8 mouse cellular contexts compared by ENCODE assay signal in genomic region chr5:139149681-139150602, GRCm38 (mm10). TPM values are rescaled to one million over a fixed set of nuclear protein-coding genes. Genes with fewer than 3 reads are reported as not detected.
DNase-seq lines count a peak whose midpoint lies in the region; ATAC-seq lines count a peak whose summit lies in the region.

Gene Prkar1b, minus strand, starts transcription at chr5:139150001.
Gene Dnaaf5, plus strand, starts transcription at chr5:139150223.

- H3K9ac ChIP-seq in hindbrain, embryonic 16.5 days (ENCODE audit: low read depth, low read length) = peak within 1 kb of the TSS; percentile 80

- no peaks in the 10 kb centered on the region for H3K27me3 ChIP-seq in hindbrain, embryonic 16.5 days (replicated peaks; ENCODE audit: control insufficient read depth, insufficient read depth, low read length)

- peak within 1 kb of the TSS; percentile 76 for H3K27ac ChIP-seq in hindbrain, embryonic 16.5 days (ENCODE audit: low read depth, low read length)
- H3K27ac ChIP-seq in macrophage = peak within 1 kb of the TSS; percentile 59

- peak; percentile 96 for ATAC-seq in hindbrain, embryonic 16.5 days

- H3K4me2 ChIP-seq in hindbrain, embryonic 16.5 days (ENCODE audit: low read length) = peak within 1 kb of the TSS; percentile 95

- DNase-seq in WW6 (ENCODE audit: low read depth, low spot score) = peak; percentile 99
- DNase-seq in cerebellum, postnatal 4 days (ENCODE audit: low spot score in 2 of 2) = peak; percentile 86 to 95
- DNase-seq in gastrocnemius, adult 18-20 months (ENCODE audit: low spot score) = peak; percentile 97
- DNase-seq in left cerebral cortex, adult 18-20 months (ENCODE audit: low spot score in 2 of 2) = peak; percentile 96 to 97
- peak; percentile 98 for DNase-seq in right cerebral cortex, adult 18-20 months
- DNase-seq in urinary bladder, postnatal 10 days (ENCODE audit: low spot score) = peak; percentile 89

- peaks cover 15% of the 10 kb centered on the region; the same call in 1 of the 2 replicates for H3K36me3 ChIP-seq in hindbrain, embryonic 16.5 days (ENCODE audit: control insufficient read depth, insufficient read depth, low read length)
- peaks cover 19% of the 10 kb centered on the region; the same call in 1 of the 2 replicates for H3K36me3 ChIP-seq in macrophage (ENCODE audit: inconsistent target)

- no peaks in the 10 kb centered on the region for H3K79me2 ChIP-seq in macrophage (ENCODE audit: inconsistent target)

- H3K9me3 ChIP-seq in hindbrain, embryonic 16.5 days (ENCODE audit: control insufficient read depth, low read length) = no peaks in the 10 kb centered on the region

- under 1% methylated on average over 72 of the region's 87 CpGs for WGBS in hindbrain, embryonic 16.5 days
- under 1% methylated on average over 86 of the region's 87 CpGs for WGBS in macrophage (ENCODE audit: missing documents)

- peak within 1 kb of the TSS; percentile 87 for H3K4me3 ChIP-seq in hindbrain, embryonic 16.5 days (ENCODE audit: low read length)
- peak within 1 kb of the TSS; percentile 45 for H3K4me3 ChIP-seq in macrophage (ENCODE audit: inconsistent target)

- H3K4me1 ChIP-seq in hindbrain, embryonic 16.5 days (ENCODE audit: control insufficient read depth, insufficient read depth, low read depth, low read length) = peaks cover 17% of the 10 kb centered on the region

RNA-seq across cellular contexts. Expression of gene Prkar1b, which starts in this region (rescaled TPM):
- 1 to 10 TPM in 1 of 2 experiments, under 1 TPM in 1; 0.78 to 1.3 TPM for total RNA-seq in gastrocnemius, adult 18-20 months (2021)
- 332 and 333 TPM in 2 replicates for polyA plus RNA-seq in hindbrain, embryonic 16.5 days (2015; fragmentation: Nextera tagmentation; extraction: Ambion mirVana)
- 100 to 1,000 TPM; 762 to 804 TPM for total RNA-seq in left cerebral cortex, adult 18-20 months (2021)
- 1 to 10 TPM in 3 of 26 experiments, not detected in 23; 1.1 to 3.8 (median 2.0) TPM for total RNA-seq in macrophage (2018; cell fraction: chromatin; rRNA removed)
- 1 to 10 TPM in 10 of 26 experiments, under 1 TPM in 16; 0.29 to 1.5 (median 0.95) TPM for total RNA-seq in macrophage (2018; cell fraction: cytosol; rRNA removed)
- total RNA-seq in macrophage (2018; cell fraction: nucleus; rRNA removed) = 1 to 10 TPM in 6 of 26 experiments, under 1 TPM in 13, not detected in 7; 0.22 to 4.6 (median 0.69) TPM
- 0.75 to 1.0 TPM (median 0.89 TPM) in 3 replicates for polyA plus RNA-seq in macrophage (2018)

RNA-seq across cellular contexts. Expression of gene Dnaaf5, which starts in this region (rescaled TPM):
- total RNA-seq in gastrocnemius, adult 18-20 months (2021) = 10 to 100 TPM; 16.3 to 18.5 TPM
- 2.6 and 5.1 TPM in 2 replicates for polyA plus RNA-seq in hindbrain, embryonic 16.5 days (2015; fragmentation: Nextera tagmentation; extraction: Ambion mirVana)
- total RNA-seq in left cerebral cortex, adult 18-20 months (2021) = 1 to 10 TPM; 7.1 to 9.0 TPM
- total RNA-seq in macrophage (2018; cell fraction: chromatin; rRNA removed) = 10 to 100 TPM in 1 of 26 experiments, 1 to 10 TPM in 25; 1.3 to 11.7 (median 6.6) TPM
- total RNA-seq in macrophage (2018; cell fraction: cytosol; rRNA removed) = 1 to 10 TPM; 5.8 to 8.9 (median 7.7) TPM
- 10 to 100 TPM in 1 of 26 experiments, 1 to 10 TPM in 25; 3.0 to 10.1 (median 6.3) TPM for total RNA-seq in macrophage (2018; cell fraction: nucleus; rRNA removed)
- 6.4 to 10.6 TPM (median 7.0 TPM) in 3 replicates for polyA plus RNA-seq in macrophage (2018)

Comparison
In these comparisons a context has a peak if more than half of its experiments do, and no peak if none do; other contexts are left out.
1. Peak in every context shown above with its lines: DNase-seq, ATAC-seq, H3K4me3 ChIP-seq and H3K27ac ChIP-seq.
2. RNA of gene Prkar1b (total RNA-seq): 762 to 804 TPM in left cerebral cortex, adult 18-20 months; 0.78 to 1.3 TPM in gastrocnemius, adult 18-20 months; every median in the first group is over 100 times any median in the second.
3. RNA of gene Prkar1b (polyA plus RNA-seq): 332 to 333 TPM in hindbrain, embryonic 16.5 days; 0.75 to 1.0 TPM in macrophage; every median in the first group is over 100 times any median in the second.